Mouse (Mus musculus) forebrain, embryonic 14.5 days (tissue): ENCODE measurements around the gene 1700020N01Rik. TPM values are rescaled to one million over a fixed set of nuclear protein-coding genes. Genes with fewer than 3 reads are reported as not detected.

Source experiments
- ATAC-seq: fragments of 200-750 bp; cut with Nextera tagmentation; 2 replicates; pipeline ENCODE4 v1.8.0; 2017; ENCODE audit warnings: mild to moderate bottlenecking, moderate library complexity
- DNase-seq: peaks from one replicate; pipeline ENCODE4 v3.0.0-alpha.2; 2015; ENCODE audit warnings: low spot score
- H3K27ac ChIP-seq: fragments of 300-500 bp; sonication (generic); 2 replicates; pipeline ENCODE4 v1.5.1; 2014; ENCODE audit warnings: low read depth, mild to moderate bottlenecking, control low read depth, low read length, moderate library complexity
- H3K27me3 ChIP-seq: fragments of 300-500 bp; sonication (generic); replicated peaks from 2 replicates; pipeline ENCODE4 v1.6.1; 2014; ENCODE audit warnings: low read length, control low read depth, mixed read lengths; ENCODE audit not compliant: control insufficient read depth, insufficient read depth
- H3K36me3 ChIP-seq: fragments of 300-500 bp; sonication (generic); 2 replicates; pipeline ENCODE4 v1.6.1; 2014; ENCODE audit warnings: low read length, control low read depth; ENCODE audit not compliant: control insufficient read depth, insufficient read depth
- H3K4me1 ChIP-seq: fragments of 300-500 bp; sonication (generic); 2 replicates; pipeline ENCODE4 v1.6.1; 2014; ENCODE audit warnings: antibody characterized with exemption, low read length, control low read depth; ENCODE audit not compliant: control insufficient read depth, insufficient read depth
- H3K4me2 ChIP-seq: fragments of 300-500 bp; sonication (generic); 2 replicates; pipeline ENCODE4 v1.6.1; 2014; ENCODE audit warnings: mild to moderate bottlenecking, control low read depth, low read length
- H3K4me3 ChIP-seq: fragments of 300-500 bp; sonication (generic); 2 replicates; pipeline ENCODE4 v1.5.1; 2014; ENCODE audit warnings: low read depth, low read length, control low read depth
- H3K9ac ChIP-seq: fragments of 300-500 bp; sonication (generic); 2 replicates; pipeline ENCODE4 v1.6.1; 2014; ENCODE audit warnings: mild to moderate bottlenecking, low read length, control low read depth, moderate library complexity
- H3K9me3 ChIP-seq: fragments of 300-500 bp; sonication (generic); replicated peaks from 2 replicates; pipeline ENCODE4 v1.6.1; 2016; ENCODE audit warnings: low read length, control low read depth, mixed read lengths; ENCODE audit not compliant: control insufficient read depth
- WGBS: fragments of 180-500 bp; shearing (Covaris S2); extraction: QIAGEN DNeasy Blood & Tissue Kit; methylation state at CpG from one replicate; pipeline ENCODE4 v1.1.7; 2014; 5-methylcytosine and 5-hydroxymethylcytosine counted together
- polyA plus RNA-seq: library from polyadenylated mRNA; unstranded; fragments of >200 nt; fragmentation: Nextera tagmentation; extraction: Ambion mirVana; gene quantifications from 2 replicates; pipeline ENCODE4 v1.2.1, GENCODE M21; 2014

The 1700020N01Rik gene
- polyA plus RNA-seq, 1 experiment from 2014 or later: not detected

DNA sequence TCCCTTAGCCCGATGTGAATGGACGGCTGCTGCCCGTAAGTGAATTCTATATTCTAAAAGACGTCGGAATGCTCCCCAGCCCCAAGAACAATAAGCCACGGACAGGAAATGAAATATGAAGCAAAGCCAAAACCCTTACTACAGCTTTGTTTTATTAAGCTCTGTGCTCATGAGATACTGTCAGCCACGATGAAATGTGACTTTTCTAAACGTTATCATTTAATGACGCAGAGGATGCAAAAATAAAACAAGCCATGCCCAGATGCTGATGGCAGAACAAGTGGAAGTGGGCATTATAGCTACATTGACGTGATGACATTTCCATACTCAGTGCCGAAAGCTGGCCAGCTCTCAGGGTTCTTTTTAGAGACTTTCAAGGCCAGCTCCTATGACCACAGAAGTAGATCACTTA, 76.8 kb downstream of the 1700020N01Rik start:
- 81% methylated on average over 11 of the region's 11 CpGs for WGBS

DNA sequence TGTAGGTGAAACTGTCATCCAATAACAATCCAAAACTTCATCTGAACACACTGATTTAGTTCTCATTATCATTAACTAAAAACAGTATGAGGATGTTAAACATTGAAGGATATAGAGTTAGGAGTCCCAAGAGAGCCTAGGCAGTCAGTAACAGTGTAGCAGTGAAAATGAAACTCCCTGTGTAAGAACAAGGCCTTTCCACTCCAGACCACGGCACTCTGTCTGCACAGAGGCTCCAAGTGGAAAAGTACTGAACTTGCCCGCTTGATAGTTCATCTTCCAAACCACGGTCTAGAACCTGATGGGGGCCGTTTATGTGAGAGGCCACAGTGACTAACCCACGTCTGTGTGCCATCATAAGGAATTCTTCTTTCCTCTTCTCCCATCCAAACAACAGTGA, 77.2 kb downstream of the 1700020N01Rik start:
- Histone ChIP-seq H3K9me3 (no peaks in the 10 kb centered on the region), H3K4me3 (no peak overlapping the region), H3K4me2 (no peak overlapping the region), H3K9ac (no peak overlapping the region), H3K27me3 (no peaks in the 10 kb centered on the region), H3K4me1 (no peaks in the 10 kb centered on the region), H3K27ac (no peak overlapping the region), H3K36me3 (no peaks in the 10 kb centered on the region)
- 93% methylated on average over 5 of the region's 5 CpGs for WGBS
- ATAC-seq (no peak), DNase-seq (no peak)

More for the DNA sequence above, 76.8 kb downstream of the 1700020N01Rik start:
- H3K9me3 ChIP-seq: no peaks in the 10 kb centered on the region
- H3K27me3 ChIP-seq: no peaks in the 10 kb centered on the region
- H3K9ac ChIP-seq: no peak overlapping the region
- no peak for DNase-seq
- no peaks in the 10 kb centered on the region for H3K36me3 ChIP-seq
- no peak overlapping the region for H3K27ac ChIP-seq
- H3K4me3 ChIP-seq: no peak overlapping the region
- no peaks in the 10 kb centered on the region for H3K4me1 ChIP-seq
- no peak for ATAC-seq
- H3K4me2 ChIP-seq: no peak overlapping the region

Other genes starting within 250 kb of the 1700020N01Rik start
- 0.12 TPM in 1 of 2 replicates, not detected in the other for gene Aldh8a1, start 215.9 kb upstream of the 1700020N01Rik start, polyA plus RNA-seq